Mouse (Mus musculus) liver, adult 10 weeks (tissue): ENCODE data around the gene Srrm2. TPM values are rescaled to one million over a fixed set of nuclear protein-coding genes. Genes with fewer than 3 reads are reported as not detected.

Experiments
- polyA plus RNA-seq: library from polyadenylated mRNA; stranded (reverse); fragments of 350-450 nt; fragmentation: Illumina TruSeq; extraction: RNeasy Lipid Tissue Mini Kit (QIAGEN cat#74804); gene quantifications from one replicate; pipeline ENCODE4 v1.2.3, GENCODE M21; 2014; ENCODE audit warnings: low read depth, low replicate concordance

Gene Srrm2
- polyA plus RNA-seq = 42.5 TPM

DNA sequence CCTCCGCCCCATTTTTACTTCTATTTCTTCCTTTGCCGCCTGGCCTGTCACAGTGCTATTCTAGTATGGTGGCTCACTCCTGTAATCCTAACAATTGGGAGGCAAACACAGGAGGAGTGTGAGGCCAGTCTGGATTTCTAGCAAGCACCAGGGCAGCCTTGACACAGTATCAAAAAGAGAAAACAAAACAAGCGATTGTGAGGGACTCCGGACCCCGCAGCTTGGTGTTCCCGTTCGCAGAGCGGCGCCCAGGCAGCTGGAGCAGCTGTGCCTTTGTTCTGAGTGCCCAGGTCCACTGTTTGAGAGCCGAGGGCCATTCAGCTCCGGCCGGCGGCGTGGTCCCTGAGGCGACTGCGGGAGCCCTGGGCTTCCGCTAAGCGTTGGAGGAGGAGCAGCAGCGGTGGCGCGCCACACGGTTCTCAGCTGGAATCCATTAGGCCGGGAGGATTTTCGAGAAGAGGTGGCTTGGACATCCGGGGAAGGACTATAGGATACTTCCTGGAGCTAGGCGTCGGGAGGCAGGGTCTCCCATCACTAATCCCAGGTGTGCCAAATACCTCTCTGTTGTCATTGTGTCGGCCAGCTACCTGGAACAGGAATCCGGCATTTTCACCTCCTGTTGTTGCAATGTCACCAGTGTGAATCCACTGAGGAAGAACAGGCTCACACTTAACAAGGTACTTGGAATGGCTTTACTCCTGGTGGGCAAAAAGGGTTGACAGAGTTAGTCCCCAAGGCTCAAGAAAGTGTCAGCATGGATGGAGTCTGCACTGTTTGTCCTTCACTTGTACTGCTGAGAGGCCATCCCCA is at the start of gene Srrm2:
Srrm2 (plus strand) TSS at position 264 of the 810 bp plus-strand sequence.

DNA sequence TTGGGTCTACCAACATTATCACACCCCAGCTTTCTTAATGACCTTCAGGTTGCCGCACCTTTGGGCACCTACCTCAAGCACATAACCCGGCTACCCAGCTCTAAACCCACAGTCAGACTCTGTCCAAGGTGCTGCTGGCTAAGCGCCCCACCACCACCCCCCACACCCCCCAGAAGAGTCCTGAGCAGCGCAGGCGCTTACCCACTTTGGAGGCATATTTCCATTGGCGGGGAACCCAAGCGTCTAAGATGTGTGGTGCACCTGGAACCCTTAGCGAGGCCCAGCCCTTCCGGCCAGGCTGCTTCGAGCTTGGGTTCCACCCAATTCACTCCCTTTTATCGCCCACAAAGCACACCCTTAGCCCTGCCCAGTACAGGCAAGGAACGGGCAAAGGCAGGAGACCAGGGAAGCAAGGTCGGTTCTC is 49.7 kb upstream of the Srrm2 start, which contains the start of gene Paqr4:
Paqr4 (minus strand) TSS at position 270 of the 424 bp plus-strand sequence.

DNA sequence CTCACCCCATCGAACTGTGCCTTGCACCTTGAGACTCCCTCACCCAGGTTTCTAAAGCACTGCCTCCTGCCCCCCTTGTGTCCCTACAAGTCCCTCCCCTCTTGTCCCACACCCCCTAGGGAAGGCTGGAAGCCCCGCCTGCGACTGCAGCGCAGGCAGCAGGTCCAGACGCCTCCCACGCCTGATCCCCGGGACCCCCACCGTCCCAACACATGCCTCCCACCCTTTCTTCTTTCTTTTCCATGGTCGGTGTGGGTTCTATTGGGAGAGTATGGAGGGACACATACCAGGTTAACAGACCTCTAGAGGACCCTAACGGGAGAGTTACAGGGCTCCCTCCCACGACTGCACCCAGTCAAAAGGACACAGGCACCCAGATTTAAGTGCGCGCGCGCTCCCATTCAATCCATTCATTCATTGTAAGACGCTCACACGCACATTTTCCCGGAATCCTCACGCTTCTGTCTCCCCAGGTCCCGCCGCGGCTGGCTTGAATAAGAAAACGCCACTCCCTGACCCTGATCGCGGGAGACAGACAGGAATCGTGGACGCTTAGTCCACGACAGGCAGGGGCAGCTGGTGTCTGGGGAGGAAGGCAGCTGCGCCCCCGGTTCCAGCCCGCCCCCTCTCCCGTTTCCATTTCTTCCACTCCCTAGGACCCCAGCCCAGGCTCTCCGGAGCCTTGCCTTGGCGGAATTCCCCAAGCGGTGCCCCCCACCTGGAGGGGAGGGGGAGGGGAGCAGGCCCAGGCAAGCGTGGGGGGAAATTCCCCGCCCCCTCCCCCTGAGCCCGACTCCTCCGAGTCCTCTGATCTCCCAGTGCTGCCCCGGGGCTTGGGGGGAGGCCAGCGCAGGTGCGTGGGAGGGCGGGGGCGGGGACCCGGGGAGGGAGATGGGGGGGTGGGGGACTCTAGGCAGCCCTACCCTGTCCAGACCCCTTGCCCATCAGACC is 44.8 kb upstream of the Srrm2 start, which contains the start of gene Kremen2:
Kremen2 (minus strand) TSS at position 533 of the 951 bp plus-strand sequence.

DNA sequence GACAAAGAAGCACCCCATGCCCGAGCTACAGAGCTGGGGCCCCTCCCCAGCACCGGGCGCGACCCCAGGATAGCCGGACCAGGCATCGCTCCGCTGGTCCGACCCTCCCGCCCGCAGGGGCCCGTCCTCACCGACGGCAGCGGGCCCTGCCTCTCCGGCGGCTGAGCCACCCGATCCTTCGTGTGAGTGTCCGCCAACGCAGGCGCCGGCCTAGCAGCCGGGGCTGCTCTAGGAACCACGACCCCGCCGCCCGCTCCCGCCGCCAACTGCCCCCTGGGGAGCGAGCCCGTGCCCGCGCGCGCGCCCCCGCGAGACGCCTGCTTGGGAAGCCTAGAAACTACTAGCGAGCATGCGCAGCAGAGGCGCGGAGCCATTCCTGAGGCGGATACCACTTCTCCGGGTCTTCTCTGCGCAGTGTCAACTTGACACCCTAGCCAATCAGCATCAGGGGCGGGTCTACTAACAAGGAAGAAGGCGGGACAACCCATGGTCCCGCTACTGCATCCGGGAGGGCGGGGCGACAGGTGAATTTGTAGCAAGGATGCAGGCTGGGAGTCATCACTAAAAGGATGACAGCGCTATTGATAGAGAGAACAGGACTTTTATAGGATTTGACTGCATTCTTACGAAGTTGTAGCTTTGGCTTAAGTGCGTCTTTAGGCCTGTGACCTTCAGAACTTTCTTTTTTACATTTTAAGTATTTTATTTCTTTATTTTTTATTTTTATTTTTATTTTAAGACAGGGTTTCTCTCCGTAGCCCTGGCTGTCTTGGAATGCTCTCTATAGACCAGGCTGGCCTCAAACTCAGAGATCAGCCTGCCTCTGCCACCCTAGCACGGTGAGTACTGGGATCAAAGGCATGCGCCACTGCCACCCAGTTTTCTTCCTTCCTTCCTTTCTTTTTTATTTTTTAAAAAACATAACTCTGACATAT is 18.8 kb upstream of the Srrm2 start, which contains the start of gene Flywch1:
Flywch1 (minus strand) TSS at position 319 of the 935 bp plus-strand sequence.

DNA sequence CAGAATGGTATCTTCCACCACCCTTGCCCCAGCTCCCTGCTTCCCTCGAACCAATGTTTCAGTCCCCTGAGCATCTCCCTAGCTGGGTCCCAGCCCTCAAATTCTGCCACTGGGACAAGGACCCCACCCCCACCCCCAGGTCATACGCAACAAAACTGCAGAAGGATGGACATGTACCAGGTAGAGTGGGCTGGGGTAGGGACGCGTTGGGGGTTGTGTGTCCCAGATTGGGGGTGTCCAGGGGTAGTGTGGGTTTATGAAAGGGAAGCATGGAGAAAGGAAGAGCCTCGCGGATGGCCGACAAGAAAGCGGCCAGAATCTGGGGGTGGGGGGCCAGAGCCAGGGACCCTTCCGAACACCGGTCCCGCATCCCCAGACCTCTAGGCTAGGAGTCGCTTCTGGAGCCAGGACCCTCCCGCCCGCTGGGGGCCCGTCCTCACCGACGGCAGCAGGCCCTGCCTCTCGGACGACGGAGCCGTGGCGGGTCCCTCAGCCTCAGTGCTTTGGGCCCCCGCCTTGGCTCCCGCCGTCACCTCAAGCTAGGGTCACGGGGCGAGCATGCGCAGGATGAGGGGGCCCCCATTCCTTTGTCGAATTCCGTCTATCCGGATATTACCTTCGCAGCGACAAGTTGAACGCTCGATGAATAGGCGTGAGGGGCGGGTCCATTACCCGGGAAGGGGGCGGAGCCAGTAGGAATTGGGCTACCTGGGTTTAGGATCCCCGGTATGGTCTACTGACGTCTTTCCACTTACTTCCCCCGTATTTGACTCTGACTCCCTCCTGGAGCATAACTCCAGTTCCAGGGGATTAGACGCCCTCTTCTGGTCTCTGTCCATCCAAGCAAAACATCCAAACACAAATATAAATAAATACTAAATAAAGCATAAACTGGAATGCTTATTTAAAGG is 4.5 kb upstream of the Srrm2 start, which contains the start of gene Flywch2:
Flywch2 (minus strand) TSS at position 521 of the 911 bp plus-strand sequence.

DNA sequence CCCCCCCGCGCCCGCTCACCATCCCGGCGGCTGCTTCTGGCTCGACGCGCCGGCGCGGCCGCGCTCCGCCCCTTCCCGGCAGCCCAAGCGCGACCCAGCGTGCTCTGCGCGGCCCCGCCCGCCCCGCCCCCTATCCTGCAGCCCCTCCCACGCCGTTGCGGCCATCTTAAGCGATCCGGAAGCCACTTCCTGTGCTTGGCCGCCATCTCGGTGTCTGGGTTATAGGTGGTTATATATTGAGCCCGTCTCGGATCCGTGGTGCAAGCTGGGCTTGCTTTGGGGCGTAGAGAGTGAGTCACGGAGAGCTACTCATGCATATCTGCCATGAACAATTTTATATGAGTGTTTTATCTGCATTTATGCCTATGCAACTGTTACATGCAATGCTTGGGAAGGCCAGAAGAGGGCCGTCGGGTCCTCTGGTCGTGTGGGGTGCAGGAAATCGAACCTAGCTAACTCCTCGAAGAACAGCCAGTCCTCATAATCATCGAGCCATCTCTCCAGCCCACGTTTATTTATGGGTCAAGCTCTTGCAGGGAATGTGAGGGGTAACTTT is 38.8 kb downstream of the Srrm2 start, which contains the start of gene Elob:
Elob (minus strand) TSS at position 73 of the 556 bp plus-strand sequence.

DNA sequence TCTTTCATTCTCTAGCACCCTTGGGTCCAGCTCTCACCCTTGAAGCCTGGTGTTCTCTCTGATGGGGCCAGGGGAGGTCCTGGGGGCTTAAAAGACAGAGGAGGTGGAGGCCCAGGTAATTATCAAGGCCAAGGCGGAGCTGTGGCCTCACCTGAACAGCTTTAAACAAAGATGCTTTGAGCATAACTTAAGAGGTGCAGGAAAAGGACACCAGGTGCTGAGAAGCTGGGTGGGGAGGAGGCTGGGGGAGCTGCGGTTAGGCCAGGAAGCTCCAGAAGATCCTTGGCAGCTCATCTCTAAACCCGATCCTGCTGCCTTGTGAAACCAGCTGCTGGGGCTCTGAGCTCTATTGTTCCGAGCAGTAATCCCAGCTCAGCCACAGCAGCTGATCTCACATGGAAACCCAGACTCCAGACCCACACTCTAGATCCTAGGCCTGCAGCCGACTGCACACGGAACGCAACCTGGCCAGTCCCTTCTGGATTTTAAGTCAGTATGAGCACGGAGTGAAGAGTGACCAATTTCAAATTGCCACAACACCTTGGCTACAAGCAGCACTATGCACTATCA is 45.8 kb downstream of the Srrm2 start, which contains the start of gene Prss33:
Prss33 (minus strand) TSS at position 51 of the 570 bp plus-strand sequence.

DNA sequence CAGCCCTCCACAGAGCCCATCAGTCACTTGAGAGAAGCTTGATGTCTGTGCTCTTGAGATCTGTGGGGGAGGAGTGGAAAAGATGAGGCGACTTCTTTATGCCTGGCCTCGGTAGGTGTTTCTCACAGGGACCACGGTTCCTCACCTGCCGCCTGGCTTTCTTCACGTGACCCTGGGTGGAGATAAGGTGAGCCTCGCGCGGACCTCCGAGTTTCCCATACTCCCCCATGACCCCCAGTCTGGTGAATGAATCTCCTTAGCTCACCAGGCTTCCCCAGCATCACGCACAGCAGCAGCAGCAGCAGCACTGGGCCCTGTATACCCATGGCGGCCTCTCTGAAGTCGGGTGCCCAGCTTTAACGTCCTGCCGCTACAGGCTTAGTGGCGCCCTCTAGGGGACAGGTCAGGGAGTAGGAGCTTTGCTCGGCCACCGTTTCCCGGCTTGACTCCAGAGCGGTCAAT is 53.5 kb downstream of the Srrm2 start, which contains the start of the genes Prss32 and Prss41:
Prss32 (plus strand) TSS at position 44 of the 462 bp plus-strand sequence.
Prss41 (minus strand) TSS at position 361 of the 462 bp plus-strand sequence.

DNA sequence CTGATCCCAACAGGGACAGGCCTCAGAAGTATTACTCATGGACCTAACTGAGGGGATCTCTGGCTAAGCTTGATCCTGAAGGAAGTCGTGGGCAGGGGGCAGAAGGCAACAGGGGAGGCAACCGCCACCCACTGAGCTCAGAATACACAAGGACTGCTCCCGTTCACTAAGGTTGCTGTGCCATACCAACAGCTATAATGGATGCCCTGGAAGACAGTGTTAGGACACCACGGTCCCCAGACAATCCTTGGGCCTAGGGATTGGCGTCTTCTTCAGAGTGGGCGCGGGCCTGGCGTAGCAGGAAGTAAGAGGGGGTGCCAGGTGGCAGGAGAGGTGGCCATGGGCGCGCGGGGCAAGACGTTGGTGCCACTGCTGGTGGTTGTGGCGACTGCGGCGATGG is 77.4 kb downstream of the Srrm2 start, which contains the start of gene Prss21:
Prss21 (plus strand) TSS at position 301 of the 400 bp plus-strand sequence.

Other genes starting within 250 kb of the Srrm2 start
- gene Zfp213, start 226.3 kb upstream of the Srrm2 start, polyA plus RNA-seq = 0.45 TPM
- not detected for gene Zfp13, start 191.0 kb upstream of the Srrm2 start, polyA plus RNA-seq
- not detected for gene Zscan10, start 189.7 kb upstream of the Srrm2 start, polyA plus RNA-seq
- not detected for gene Mmp25, start 145.3 kb upstream of the Srrm2 start, polyA plus RNA-seq
- gene Bicdl2, start 130.0 kb upstream of the Srrm2 start, polyA plus RNA-seq = not detected
- gene Hcfc1r1, start 116.9 kb upstream of the Srrm2 start, polyA plus RNA-seq = 6.7 TPM
- 0.82 TPM for gene Thoc6, start 116.7 kb upstream of the Srrm2 start, polyA plus RNA-seq
- 0.85 TPM for gene Tnfrsf12a, start 113.1 kb upstream of the Srrm2 start, polyA plus RNA-seq
- gene Cldn6, start 111.3 kb upstream of the Srrm2 start, polyA plus RNA-seq = not detected
- not detected for gene Cldn9, start 106.5 kb upstream of the Srrm2 start, polyA plus RNA-seq
- gene 1520401A03Rik, start 67.7 kb upstream of the Srrm2 start, polyA plus RNA-seq = not detected
- 0.19 TPM for gene Pkmyt1, start 64.2 kb upstream of the Srrm2 start, polyA plus RNA-seq
- gene Paqr4, start 49.7 kb upstream of the Srrm2 start, polyA plus RNA-seq = 0.61 TPM
- not detected for gene Kremen2, start 44.7 kb upstream of the Srrm2 start, polyA plus RNA-seq
- gene Flywch1, start 18.9 kb upstream of the Srrm2 start, polyA plus RNA-seq = 1.4 TPM
- gene Flywch2, start 4.5 kb upstream of the Srrm2 start, polyA plus RNA-seq = not detected
- 9.9 TPM for gene Elob, start 38.6 kb downstream of the Srrm2 start, polyA plus RNA-seq
- not detected for gene Prss33, start 45.5 kb downstream of the Srrm2 start, polyA plus RNA-seq
- not detected for gene Prss32, start 53.3 kb downstream of the Srrm2 start, polyA plus RNA-seq
- gene Prss41, start 53.6 kb downstream of the Srrm2 start, polyA plus RNA-seq = not detected
- gene Prss21, start 77.5 kb downstream of the Srrm2 start, polyA plus RNA-seq = not detected
- not detected for gene Dcpp1, start 90.3 kb downstream of the Srrm2 start, polyA plus RNA-seq
- not detected for gene Dcpp2, start 90.3 kb downstream of the Srrm2 start, polyA plus RNA-seq
- gene Dcpp3, start 126.9 kb downstream of the Srrm2 start, polyA plus RNA-seq = not detected
- gene Sbp, start 151.1 kb downstream of the Srrm2 start, polyA plus RNA-seq = not detected
- gene Sbpl, start 164.7 kb downstream of the Srrm2 start, polyA plus RNA-seq = not detected
- not detected for gene Prss30, start 190.0 kb downstream of the Srrm2 start, polyA plus RNA-seq
- not detected for gene Prss22, start 207.6 kb downstream of the Srrm2 start, polyA plus RNA-seq
- not detected for gene Prss27, start 247.6 kb downstream of the Srrm2 start, polyA plus RNA-seq